Mouse (Mus musculus) heart, adult 2 months (tissue): ENCODE measurements around the gene Sema3f.

Experiments used
- CTCF ChIP-seq: fragments of 200-600 bp; IDR thresholded peaks from 2 replicates; pipeline ENCODE4 v1.8.1; 2022; ENCODE audit warnings: antibody characterized with exemption, mild to moderate bottlenecking, moderate library complexity
- EP300 ChIP-seq: fragments of 200-500 bp; IDR thresholded peaks from 2 replicates; pipeline ENCODE4 v1.6.1; 2011; ENCODE audit warnings: low read depth, low read length, control low read depth; ENCODE audit not compliant: insufficient read depth

DNA sequence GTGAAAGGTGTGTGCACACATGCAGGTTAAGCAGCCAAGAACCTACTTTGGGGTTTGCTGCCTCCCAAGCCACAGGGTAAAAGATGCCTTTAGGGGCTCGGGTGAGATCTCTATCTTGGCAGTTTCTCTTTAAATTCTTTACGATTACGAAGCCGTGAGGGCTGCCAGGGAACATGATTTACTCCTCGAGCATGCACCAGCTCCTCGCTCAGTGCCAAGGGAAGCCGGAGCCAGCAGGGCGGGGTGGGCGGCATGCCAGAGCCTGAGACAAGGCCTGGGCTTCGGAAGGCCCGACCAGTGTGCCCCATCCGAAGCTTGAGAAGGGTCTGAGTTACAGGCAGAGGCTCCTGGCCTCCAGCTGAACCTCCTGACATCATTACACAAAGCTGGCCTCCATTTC, 8.7 kb downstream of the Sema3f start:
- TF ChIP-seq CTCF (no peak), EP300 (no peak)
